Mouse (Mus musculus) liver, adult (tissue): ENCODE results near the gene Hus1b.

ENCODE experiments used
- GATA4 ChIP-seq: IDR thresholded peaks from 2 replicates; pipeline ENCODE4 v1.6.1; 2014; ENCODE audit warnings: mild to moderate bottlenecking, low read length; ENCODE audit not compliant: insufficient replicate concordance

Hus1b gene

DNA sequence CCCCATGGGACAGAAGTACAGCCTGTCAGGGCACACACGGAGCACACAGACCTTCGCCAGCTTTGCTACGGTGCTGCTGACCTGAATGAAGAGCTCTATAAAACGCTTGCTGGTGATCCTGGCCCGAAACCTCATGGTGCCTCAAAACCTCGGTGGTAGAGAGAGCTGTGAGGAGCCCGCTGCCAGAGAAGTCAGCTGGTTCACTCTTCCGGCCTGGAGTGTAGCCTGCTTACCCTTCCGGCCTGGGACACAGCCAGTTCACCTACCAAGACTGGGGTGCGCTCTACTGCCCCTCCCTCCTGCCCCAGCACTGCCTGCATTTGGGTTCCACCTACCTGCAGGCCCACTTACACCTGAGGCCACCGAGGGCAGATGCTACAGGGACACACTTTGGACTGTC is at the start of gene Hus1b:
Gene Hus1b, minus strand, starts transcription at position 220 of the 400 bp plus-strand sequence.
- TF ChIP-seq GATA4 = no peak

DNA sequence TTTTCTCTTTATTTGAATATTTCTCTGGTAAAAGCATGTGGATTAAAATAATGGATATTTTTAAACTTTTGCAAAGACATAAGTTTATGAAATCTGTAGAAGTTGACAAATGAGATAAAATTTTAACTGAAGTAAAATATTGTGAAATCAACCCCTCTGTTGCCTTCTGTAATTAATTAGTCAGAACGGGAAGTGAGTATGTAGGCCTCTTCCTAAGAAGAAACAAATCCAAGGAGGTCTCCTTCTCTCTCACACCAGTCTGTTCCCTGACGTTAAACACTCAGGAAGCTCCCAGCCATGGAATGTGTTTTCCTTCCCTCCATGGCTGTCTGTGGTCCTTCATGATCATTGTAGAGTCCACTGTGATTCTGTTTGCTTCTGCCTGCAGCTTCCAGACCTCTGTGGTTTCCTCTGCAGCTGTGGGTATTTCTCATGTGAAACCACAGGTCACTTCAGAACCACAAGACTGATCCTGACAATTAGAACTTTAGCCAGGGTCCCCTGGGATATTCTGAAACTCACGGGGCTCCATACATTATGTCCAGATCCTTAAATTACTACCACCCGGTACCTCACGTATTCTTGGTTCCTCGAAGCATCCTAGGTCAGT is 46.8 kb upstream of the Hus1b start:
- no peak for TF ChIP-seq GATA4

DNA sequence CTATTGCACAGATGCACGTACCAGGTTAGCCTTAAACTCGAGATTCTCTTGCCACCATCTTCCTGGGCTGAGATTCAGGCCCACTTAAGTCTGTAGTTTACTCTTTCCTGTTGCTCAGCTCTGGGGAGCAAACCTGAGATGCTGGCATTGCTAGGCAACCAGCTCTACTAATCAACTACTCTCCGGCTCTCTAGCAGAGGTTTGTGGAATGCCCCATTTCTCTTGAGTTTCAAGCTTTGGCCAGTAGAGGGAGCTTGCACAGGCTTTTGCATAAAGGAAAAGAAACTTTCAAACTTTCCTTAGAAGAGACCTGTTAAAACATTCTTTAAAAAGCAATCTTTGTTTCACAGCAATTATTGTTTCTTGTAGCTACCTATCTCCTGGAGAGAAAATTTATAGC is 46.3 kb upstream of the Hus1b start:
- TF ChIP-seq GATA4 = no peak

DNA sequence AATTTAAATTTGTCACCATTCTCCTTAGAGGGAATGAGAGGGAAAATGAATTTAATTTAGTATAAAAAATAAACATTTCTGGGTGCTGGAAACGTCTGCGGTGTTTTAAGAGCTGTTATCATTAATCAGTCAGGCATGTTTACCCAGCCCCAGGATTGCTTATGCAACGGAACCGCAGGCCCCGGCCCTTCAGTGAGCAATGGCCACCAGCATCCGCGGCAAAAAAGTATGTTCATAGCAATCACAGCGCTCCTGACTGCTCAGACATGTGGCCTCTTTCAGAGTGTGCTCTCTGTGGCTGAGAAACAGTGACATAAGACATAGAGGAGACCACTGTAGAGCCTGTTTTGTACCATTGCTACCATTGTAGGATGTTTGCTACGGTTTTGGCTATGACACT is 42.7 kb upstream of the Hus1b start:
- no peak for TF ChIP-seq GATA4

DNA sequence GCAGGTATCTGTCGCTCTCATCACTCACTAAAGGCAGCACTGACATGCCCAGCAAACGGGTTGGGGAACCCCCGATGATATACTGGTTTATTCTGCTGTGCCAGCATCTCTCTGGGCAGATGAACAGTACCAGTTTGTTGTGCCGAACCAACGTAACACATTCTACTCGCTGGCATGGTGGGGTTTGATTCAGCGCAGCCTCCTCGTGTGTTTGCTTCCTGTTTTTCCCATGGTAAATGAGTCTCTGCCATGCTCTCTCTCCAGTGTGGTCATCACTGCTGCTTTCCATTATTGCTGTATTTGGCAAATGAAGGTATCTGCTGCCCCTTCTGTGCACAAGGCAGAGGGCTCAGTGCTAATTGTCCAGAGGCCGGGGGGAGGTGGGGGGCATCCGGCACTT is 42.2 kb upstream of the Hus1b start:
- TF ChIP-seq GATA4 = no peak

DNA sequence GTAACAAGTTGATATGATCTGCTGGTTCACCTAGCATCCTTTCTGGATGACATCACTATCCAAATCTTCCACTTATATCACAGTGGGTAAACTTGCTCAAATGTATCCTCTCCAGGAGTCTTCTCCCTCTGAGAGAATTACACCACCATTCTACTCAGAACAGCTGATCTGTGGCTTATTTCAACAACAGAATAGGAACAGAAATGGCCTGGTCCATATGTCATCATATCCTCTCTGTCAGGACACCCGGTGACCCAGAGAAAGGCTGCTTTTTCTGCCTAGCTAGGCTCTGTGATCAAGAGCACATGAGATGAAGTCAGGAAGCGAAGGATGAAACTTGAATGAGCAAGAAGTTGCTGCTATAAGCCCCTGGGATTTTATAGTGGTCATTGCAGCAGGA is 40.1 kb upstream of the Hus1b start:
- no peak for TF ChIP-seq GATA4

DNA sequence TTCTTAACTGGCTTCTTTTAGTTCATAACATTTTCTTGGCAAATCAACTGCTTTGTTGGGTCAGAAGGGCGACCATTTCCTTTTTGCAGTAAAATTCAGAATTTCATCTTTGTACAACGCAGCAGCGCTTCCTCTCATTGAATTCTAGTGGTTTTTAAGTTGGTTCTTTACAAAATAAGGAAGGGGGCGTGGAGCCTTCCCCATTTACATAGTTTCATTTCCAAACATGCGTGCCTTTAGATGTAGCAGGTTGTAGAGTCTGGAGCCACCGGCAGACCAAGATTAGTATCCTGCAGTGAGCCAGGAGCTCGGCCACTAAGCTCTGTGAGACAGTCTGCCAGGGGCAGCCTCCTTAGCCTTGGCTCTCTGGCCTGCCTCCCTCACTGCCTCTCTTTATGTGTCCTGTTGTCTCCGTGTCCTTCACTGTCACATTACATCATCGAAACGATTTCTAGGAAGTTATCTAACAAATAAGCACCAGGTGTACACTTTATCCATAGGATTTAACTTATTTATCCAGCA is 39.4 kb upstream of the Hus1b start:
- no peak for TF ChIP-seq GATA4

DNA sequence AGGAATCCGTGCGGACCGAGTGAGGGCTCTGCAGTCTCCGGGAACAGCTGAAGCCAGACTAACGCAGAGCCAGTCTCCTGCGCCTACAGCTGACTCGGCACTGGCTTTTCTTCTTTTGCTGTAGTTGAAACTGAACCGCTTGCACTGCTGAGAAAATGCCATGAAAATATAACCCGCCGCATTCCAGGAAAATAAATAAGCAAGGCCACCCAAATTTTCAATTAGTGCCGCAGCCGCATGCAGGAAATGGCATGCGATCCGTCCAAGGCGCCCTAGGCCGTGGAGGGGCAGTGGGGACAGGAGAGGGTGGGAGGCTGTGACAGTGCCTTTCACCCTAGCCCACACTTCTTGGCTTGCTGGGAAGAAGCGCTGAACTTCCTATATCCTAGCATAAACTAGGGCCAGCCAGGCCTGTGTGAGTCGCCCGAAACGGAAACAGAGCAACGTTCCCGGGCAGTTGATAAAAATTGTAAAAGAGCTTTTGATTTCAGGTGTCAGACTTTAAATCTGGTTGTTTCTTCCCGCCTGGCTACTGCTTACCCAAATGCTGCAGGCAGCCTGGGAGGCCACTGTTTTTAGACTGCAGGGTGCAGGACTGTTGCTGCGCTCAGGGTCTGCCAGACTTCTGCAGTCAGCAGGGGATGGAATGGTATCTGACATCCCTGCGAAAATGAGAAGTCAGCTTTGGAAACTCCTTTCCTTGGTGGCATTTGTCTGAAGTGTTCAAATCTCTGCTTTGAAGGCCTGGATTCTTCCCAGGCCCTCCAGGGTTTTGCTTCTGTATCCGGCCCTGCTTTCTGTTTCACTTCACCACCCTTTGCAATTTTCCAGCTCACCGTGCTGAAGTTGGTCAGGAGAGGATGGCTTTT is 38.3 kb upstream of the Hus1b start:
- no peak; the same call in 1 of the 2 replicates for TF ChIP-seq GATA4

DNA sequence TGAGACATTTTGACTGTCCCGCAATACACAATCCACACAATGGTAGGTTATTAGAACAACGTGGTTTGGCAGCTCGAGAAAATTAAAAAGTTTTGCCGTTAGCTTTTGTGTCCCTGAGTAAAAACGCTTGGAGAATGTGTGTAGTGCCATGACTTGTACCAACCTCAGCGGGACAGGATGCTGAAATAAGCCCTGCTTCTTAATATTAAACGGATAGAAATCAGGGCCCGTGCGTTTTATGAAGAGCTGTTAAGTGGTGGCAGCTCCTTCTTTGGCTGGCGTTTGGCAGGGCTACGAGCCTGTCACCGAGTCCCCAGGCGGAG is 37.7 kb upstream of the Hus1b start:
- no peak for TF ChIP-seq GATA4

DNA sequence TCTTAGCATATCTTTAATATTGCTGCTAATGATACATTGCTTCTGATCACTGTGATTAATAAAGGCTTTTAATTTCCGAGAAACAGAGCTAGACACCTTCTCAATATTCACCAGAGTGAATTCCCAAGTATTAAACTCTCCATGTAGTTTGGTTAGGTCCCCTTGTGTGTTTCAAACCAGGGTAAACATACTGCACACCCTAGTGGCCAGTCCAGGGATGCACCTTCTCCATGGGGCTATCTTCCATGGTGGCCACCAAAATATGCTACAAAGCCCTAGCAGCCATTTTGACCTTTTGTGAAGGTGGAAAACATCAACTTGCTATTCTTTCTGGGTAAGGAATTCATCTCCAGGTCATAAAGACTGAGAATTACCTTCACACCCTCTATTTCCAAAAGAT is 34.1 kb upstream of the Hus1b start:
- TF ChIP-seq GATA4 = no peak

DNA sequence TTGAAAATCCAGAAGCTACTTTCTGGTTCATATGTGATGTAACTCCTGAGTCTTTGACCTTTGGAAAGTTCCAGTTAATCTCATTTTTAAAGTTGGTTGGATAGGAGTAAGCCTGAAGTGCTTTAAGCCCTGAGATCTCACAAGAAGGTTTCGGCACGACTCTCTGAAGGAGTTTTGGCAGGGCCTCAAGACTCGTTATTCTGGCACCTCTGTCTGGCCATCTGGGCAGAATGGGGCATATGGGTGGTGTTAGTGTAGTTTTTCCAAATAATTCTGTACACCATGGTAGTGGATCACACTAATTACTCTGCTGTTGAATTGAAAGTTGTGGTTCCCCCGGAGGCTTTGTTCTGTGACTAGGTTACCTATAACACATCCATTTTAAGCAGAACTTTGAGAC is 30.7 kb upstream of the Hus1b start:
- no peak for TF ChIP-seq GATA4

DNA sequence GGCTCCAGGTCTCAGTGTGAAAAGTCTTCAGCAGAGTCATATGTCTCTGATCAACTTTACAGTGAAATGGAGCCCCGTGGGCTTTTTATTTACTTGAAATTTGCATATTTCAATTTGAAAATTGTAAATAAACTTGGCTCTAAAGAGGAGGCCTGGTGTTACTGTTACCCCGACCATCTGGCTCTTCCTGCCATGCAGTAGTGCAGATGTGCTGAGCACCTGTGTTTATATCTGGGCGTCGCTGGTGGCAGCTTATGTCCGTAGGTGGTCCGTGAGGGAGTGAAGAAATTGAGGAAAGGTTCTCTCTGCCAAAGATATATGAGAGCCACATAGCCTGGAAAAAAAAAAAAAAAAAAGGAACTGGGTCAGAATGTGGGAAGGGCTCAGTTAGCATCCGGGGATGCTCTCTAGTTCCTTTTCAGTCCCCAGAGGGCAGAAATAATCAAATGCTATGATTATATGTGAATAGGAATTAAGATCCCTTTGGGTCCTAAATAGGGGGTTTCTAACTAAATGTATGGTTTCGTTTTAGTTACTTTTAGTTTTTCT is 29.1 kb upstream of the Hus1b start:
- no peak for TF ChIP-seq GATA4

DNA sequence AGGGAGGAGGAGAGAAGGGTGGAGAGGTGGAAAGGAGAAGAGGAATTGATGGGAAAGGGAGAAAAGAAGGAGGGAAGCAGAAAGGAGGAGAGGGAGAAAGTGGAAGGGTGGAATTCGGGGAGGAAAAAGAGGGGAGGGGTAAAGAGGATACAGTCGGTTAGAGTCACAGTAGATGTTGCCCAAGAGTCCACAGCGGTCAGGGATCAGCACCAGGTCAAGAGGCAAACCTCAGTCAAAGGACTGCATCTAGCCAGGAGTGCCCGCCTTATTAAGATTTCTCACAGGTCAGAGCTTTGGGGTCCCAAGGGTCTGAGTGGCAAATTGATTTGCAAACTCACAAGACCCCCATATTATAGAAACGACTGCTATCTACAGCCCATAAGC is 26.7 kb upstream of the Hus1b start:
- TF ChIP-seq GATA4 = no peak

DNA sequence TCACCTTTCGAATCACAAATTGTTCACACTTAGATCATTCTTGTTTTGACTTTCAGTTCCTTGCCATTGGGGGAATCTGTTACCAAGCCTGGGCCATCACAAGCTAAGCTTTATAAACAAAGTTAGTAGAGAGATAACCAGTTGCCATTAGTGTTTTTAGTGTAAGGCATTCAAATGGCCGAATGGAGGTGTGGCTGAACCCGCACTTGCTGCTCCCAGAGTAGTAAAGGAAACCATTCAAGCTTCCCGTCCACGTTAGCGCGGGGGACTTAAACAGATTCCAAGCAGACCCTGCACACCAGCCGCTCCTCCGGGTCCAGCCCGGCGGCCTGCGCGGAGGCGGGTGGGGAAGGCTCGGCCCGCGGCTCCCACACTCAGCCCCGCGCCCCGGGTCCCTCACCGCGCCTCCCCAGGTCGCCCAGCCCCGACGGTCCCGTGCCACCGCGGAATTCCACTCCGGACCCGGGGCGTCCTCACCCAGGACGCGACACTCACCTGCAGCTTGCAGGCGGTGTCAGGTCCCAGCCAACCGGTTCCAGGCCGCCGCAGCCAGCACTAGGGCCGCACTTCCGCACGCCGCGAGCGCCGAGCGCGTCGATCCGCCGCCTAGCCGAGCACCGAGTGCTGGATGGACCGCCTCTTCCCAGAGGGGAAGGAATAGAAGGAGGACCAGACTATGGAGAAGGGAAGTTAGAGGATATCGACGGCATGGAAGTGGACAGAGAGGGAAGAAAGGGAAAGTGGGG is 26.1 kb upstream of the Hus1b start, which contains the start of the genes Exoc2 and Gm5447:
Gene Exoc2, minus strand, starts transcription at position 593 of the 746 bp plus-strand sequence.
Gene Gm5447, plus strand, starts transcription at position 704 of the 746 bp plus-strand sequence.
- no peak; the same call in 1 of the 2 replicates for TF ChIP-seq GATA4

DNA sequence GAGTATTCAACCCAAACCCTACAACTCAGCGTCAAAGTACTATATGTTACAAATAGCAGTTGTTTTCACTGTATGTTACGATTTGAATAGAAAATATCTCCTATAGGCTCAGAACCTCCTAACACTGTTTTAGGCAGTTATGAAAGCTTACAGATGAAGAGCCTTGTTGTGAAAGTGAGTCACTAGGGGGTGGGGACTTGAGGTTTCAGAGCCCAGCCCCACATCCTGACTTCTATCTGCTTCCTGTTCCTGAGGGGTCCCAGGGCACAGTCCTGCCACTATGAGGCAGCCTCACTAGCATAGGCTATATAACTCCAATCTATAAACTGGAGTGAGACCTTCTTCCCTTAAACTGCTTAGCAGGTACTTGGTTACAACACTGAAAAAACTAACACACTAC is 24.5 kb upstream of the Hus1b start:
- TF ChIP-seq GATA4 = no peak
